Mouse (Mus musculus) liver, embryonic 11.5 days (tissue): ENCODE measurements around the gene Gm7029. TPM values are rescaled to one million over a fixed set of nuclear protein-coding genes. Genes with fewer than 3 reads are reported as not detected.

Experiments
- ATAC-seq: fragments of 200-750 bp; cut with Nextera tagmentation; replicated peaks from 2 replicates; pipeline ENCODE4 v1.8.0; 2017; ENCODE audit warnings: moderate number of reproducible peaks, mild to moderate bottlenecking, moderate TSS enrichment, moderate library complexity; ENCODE audit not compliant: low FRiP score
- DNase-seq: peaks from one replicate; pipeline ENCODE4 v3.0.0-alpha.2; 2017; ENCODE audit warnings: low spot score
- H3K27ac ChIP-seq: fragments of 300-500 bp; sonication (generic); 2 replicates; pipeline ENCODE4 v1.5.1; 2014; ENCODE audit warnings: mild to moderate bottlenecking, low read depth, low read length, control low read depth
- H3K27me3 ChIP-seq: fragments of 300-500 bp; sonication (generic); replicated peaks from 2 replicates; pipeline ENCODE4 v1.6.1; 2014; ENCODE audit warnings: low read length, mixed read lengths; ENCODE audit not compliant: control insufficient read depth, insufficient read depth
- H3K36me3 ChIP-seq: fragments of 300-500 bp; sonication (generic); 2 replicates; pipeline ENCODE4 v1.6.1; 2014; ENCODE audit warnings: mild to moderate bottlenecking, low read length, moderate library complexity, mixed read lengths; ENCODE audit not compliant: control insufficient read depth, insufficient read depth
- H3K4me1 ChIP-seq: fragments of 300-500 bp; sonication (generic); replicated peaks from 2 replicates; pipeline ENCODE4 v1.6.1; 2014; ENCODE audit warnings: low read length, mixed read lengths; ENCODE audit not compliant: control insufficient read depth, insufficient read depth
- H3K4me2 ChIP-seq: fragments of 300-500 bp; sonication (generic); 2 replicates; pipeline ENCODE4 v1.6.1; 2014; ENCODE audit warnings: mild to moderate bottlenecking, control low read depth, moderate library complexity
- H3K4me3 ChIP-seq: fragments of 300-500 bp; sonication (generic); 2 replicates; pipeline ENCODE4 v1.5.1; 2014; ENCODE audit warnings: low read depth, low read length, control low read depth
- H3K9ac ChIP-seq: fragments of 300-500 bp; sonication (generic); 2 replicates; pipeline ENCODE4 v1.6.1; 2014; ENCODE audit warnings: low read depth, low read length, control low read depth
- H3K9me3 ChIP-seq: fragments of 300-500 bp; sonication (generic); 2 replicates; pipeline ENCODE4 v1.6.1; 2016; ENCODE audit warnings: low read length, inconsistent platforms, mixed read lengths; ENCODE audit not compliant: control insufficient read depth
- WGBS: fragments of 180-500 bp; shearing (Covaris S2); extraction: QIAGEN DNeasy Blood & Tissue Kit; methylation state at CpG from one replicate; pipeline ENCODE4 v1.1.7; 2014; 5-methylcytosine and 5-hydroxymethylcytosine counted together
- microRNA-seq: library from miRNA; unstranded; fragments of <30 nt; microRNA quantifications from one replicate; pipeline ENCODE4, GENCODE M21; 2017; ENCODE audit warnings: borderline number of aligned reads
- polyA plus RNA-seq: library from polyadenylated mRNA; unstranded; fragments of >200 nt; fragmentation: Nextera tagmentation; extraction: Ambion mirVana; gene quantifications from 2 replicates; pipeline ENCODE4 v1.2.1, GENCODE M21; 2014

Gm7029 gene
- polyA plus RNA-seq, 1 experiment from 2014 or later, result not detected

- Histone ChIP-seq H3K9me3 (0 out of 2 replicates have a peak, but pooled peaks cover 2% of the 10 kb centered on the region), H3K27me3 (no peaks in the 10 kb centered on the region), H3K4me1 (peaks cover 38% of the 10 kb centered on the region), H3K4me3 (peak overlapping the region; percentile 83), H3K9ac (peak overlapping the region; percentile 86), H3K4me2 (peak overlapping the region; percentile 100), H3K27ac (peak overlapping the region; percentile 91), H3K36me3 (peaks cover 16% of the 10 kb centered on the region)
- DNase-seq (peak; percentile 83), ATAC-seq (peak; percentile 72)
- under 1% methylated on average over 52 of the region's 52 CpGs for WGBS
Observed at GRCm38 (mm10) chr17:33919351-33920281, 46.0 kb downstream of the Gm7029 start.

DNA sequence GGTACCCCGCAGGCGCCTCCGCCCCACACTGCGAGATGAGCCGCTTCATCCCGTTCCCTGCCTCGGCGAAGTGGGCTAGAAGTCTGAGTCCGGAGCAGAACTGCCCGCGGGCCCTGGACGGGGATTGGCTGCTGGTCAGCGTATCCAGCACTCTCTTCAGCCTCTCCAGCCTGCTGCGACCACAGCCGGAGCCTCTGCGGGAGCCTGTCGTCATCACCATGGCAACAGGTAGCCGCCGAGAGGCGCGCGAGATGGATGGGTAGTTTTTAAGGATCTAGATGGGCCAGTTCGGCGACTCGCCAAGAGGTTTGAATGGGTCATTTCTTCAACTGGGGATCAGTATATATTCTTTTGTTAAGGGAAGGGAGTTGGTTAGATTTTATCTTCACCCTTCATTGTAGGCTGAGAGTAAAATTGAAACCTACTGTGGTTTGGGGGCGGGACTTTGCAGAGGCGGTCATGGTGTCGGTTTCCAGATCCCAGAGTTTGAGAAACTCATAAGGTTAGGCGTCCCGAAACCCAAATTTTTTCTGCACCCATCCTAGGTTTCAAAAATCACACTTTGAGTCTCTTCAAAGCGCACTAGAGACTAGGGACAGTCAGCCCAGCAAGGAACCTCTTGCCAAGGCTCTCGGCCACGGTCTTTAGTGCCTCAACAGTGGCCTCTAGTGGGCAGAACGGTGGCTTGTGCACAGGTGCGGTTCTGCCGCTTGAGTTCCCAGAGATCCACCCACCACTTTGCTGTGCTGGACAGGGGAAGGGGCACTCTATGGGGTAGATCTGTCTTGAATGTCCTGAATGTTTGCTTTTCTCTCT lies 46.9 kb downstream of the Gm7029 start:
- H3K9me3 ChIP-seq, result 0 out of 2 replicates have a peak, but pooled peaks cover 2% of the 10 kb centered on the region
- peak overlapping the region; percentile 83 for H3K4me3 ChIP-seq
- peak overlapping the region; percentile 100 for H3K4me2 ChIP-seq
- H3K36me3 ChIP-seq, result peaks cover 17% of the 10 kb centered on the region
- under 1% methylated on average over 36 of the region's 36 CpGs for WGBS
- H3K4me1 ChIP-seq, result peaks cover 31% of the 10 kb centered on the region
- peak overlapping the region; percentile 86 for H3K9ac ChIP-seq
- DNase-seq, result peak; percentile 79
- H3K27ac ChIP-seq, result peak overlapping the region; percentile 91; the same call in 1 of the 2 replicates
- ATAC-seq, result peak; percentile 22; the same call in 1 of the 2 replicates
- no peaks in the 10 kb centered on the region for H3K27me3 ChIP-seq

DNA sequence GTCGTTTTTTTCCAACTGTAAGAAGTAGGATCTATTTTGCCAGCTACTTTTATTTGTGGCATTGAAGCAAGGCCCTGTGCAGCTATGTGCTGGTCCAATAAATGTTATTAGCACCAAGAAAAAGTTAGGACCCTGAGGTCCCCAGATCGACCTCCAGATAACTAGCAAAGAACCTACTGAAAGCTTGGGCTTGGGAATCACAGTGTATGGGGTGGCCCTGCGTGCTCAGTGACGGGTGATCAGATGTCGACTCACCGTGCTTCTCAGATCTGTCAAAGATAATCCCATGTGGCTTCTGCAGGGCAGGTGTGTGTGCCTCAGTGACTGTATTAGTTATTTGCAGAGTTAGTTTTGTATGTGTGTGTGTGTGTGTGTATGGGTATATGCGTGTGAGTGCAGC lies 47.7 kb downstream of the Gm7029 start:
- no peak overlapping the region for H3K27ac ChIP-seq
- H3K9me3 ChIP-seq, result 0 out of 2 replicates have a peak, but pooled peaks cover 2% of the 10 kb centered on the region
- H3K4me3 ChIP-seq, result peak overlapping the region; percentile 83; the same call in 1 of the 2 replicates
- H3K4me1 ChIP-seq, result peaks cover 31% of the 10 kb centered on the region
- H3K9ac ChIP-seq, result no peak overlapping the region
- H3K4me2 ChIP-seq, result peak overlapping the region; percentile 100
- peaks cover 20% of the 10 kb centered on the region for H3K36me3 ChIP-seq
- ATAC-seq (no peak), DNase-seq (no peak)
- no peaks in the 10 kb centered on the region for H3K27me3 ChIP-seq
- WGBS, result 82% methylated on average over 7 of the region's 7 CpGs

Small RNA genes within 50 kb of the gene (microRNA-seq; reads per million reads assigned to microRNA genes)
- gene Gm27740, result not detected

Other genes with a start within 250 kb of the Gm7029 start
- gene Zfp414, start 244.7 kb upstream of the Gm7029 start, polyA plus RNA-seq, result 59.8 and 61.4 TPM in 2 replicates
- gene Pram1, start 235.8 kb upstream of the Gm7029 start, polyA plus RNA-seq, result 0.82 and 1.6 TPM in 2 replicates
- gene Hnrnpm, start 187.0 kb upstream of the Gm7029 start, polyA plus RNA-seq, result 410 and 431 TPM in 2 replicates
- gene March2, start 155.2 kb upstream of the Gm7029 start, polyA plus RNA-seq, result 92.1 and 95.7 TPM in 2 replicates
- 184 and 199 TPM in 2 replicates for gene Rab11b, start 113.3 kb upstream of the Gm7029 start, polyA plus RNA-seq
- gene Angptl4, start 92.0 kb upstream of the Gm7029 start, polyA plus RNA-seq, result 28.1 and 31.9 TPM in 2 replicates
- gene Kank3, start 63.3 kb upstream of the Gm7029 start, polyA plus RNA-seq, result 21.4 and 23.4 TPM in 2 replicates
- 1,026 and 1,173 TPM in 2 replicates for gene Rps28, start 49.3 kb upstream of the Gm7029 start, polyA plus RNA-seq
- gene Ndufa7, start 49.3 kb upstream of the Gm7029 start, polyA plus RNA-seq, result 390 and 411 TPM in 2 replicates
- gene Cd320, start 30.7 kb upstream of the Gm7029 start, polyA plus RNA-seq, result 44.1 and 49.7 TPM in 2 replicates
- 10.2 and 11.8 TPM in 2 replicates for gene Kifc1, start 16.8 kb downstream of the Gm7029 start, polyA plus RNA-seq
- 1.8 and 2.2 TPM in 2 replicates for gene Platr17, start 31.3 kb downstream of the Gm7029 start, polyA plus RNA-seq
- 46.9 and 52.9 TPM in 2 replicates for gene Daxx, start 35.6 kb downstream of the Gm7029 start, polyA plus RNA-seq
- 28.1 and 29.1 TPM in 2 replicates for gene Tapbp, start 42.1 kb downstream of the Gm7029 start, polyA plus RNA-seq
- 12.4 and 13.0 TPM in 2 replicates for gene Zbtb22, start 42.1 kb downstream of the Gm7029 start, polyA plus RNA-seq
- 22.1 and 25.6 TPM in 2 replicates for gene Rgl2, start 55.7 kb downstream of the Gm7029 start, polyA plus RNA-seq
- 266 and 286 TPM in 2 replicates for gene Pfdn6, start 66.5 kb downstream of the Gm7029 start, polyA plus RNA-seq
- gene Wdr46, start 66.8 kb downstream of the Gm7029 start, polyA plus RNA-seq, result 62.6 and 67.0 TPM in 2 replicates
- gene B3galt4, start 77.7 kb downstream of the Gm7029 start, polyA plus RNA-seq, result 2.9 and 3.5 TPM in 2 replicates
- gene Vps52, start 82.0 kb downstream of the Gm7029 start, polyA plus RNA-seq, result 47.2 and 49.1 TPM in 2 replicates
- gene Rps18, start 82.2 kb downstream of the Gm7029 start, polyA plus RNA-seq, result 2,164 and 2,343 TPM in 2 replicates
- gene H2-K1, start 126.5 kb downstream of the Gm7029 start, polyA plus RNA-seq, result 82.7 and 84.9 TPM in 2 replicates
- gene Ring1, start 150.8 kb downstream of the Gm7029 start, polyA plus RNA-seq, result 3.4 and 5.5 TPM in 2 replicates
- gene H2-Ke6, start 154.2 kb downstream of the Gm7029 start, polyA plus RNA-seq, result 34.2 and 45.1 TPM in 2 replicates
- gene Slc39a7, start 157.8 kb downstream of the Gm7029 start, polyA plus RNA-seq, result 73.9 and 75.9 TPM in 2 replicates
- gene Rxrb, start 158.0 kb downstream of the Gm7029 start, polyA plus RNA-seq, result 30.8 and 31.5 TPM in 2 replicates
- 0.61 and 0.67 TPM in 2 replicates for gene Col11a2, start 165.6 kb downstream of the Gm7029 start, polyA plus RNA-seq
- gene H2-Oa, start 218.5 kb downstream of the Gm7029 start, polyA plus RNA-seq, result 0.26 and 0.56 TPM in 2 replicates
- 5.6 and 5.9 TPM in 2 replicates for gene H2-DMa, start 245.7 kb downstream of the Gm7029 start, polyA plus RNA-seq
- 86.1 and 90.8 TPM in 2 replicates for gene Brd2, start 248.8 kb downstream of the Gm7029 start, polyA plus RNA-seq